Mouse (Mus musculus): ENCODE measurements around the gene Krt77. TPM values are rescaled to one million over a fixed set of nuclear protein-coding genes. Genes with fewer than 3 reads are reported as not detected.

Gene Krt77
- polyA plus RNA-seq (2014; fragmentation: Nextera tagmentation; extraction: Ambion mirVana), result 14.6 and 20.3 TPM in 2 replicates

DNA sequence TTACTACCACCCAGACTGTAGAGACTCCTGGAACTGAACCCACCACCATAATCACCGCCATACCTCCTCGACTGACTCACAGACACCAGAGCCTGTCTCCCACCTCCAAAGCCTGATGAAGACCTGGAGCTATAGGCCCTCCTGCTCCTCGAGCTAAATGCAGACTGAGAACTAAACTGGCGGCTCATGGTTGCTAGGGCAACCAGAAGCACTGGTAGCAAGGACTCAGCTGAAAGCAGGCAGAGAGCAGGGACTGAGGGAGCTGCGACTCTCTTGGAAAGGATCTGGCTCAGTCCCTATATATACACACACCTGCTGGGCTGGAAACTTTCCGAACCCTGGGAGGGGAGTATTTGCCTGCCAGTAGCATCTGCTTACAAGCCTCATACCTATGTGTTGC lies at the start of gene Krt77:
Gene Krt77, minus strand, starts transcription at position 275 of the 400 bp plus-strand sequence.
- Histone ChIP-seq H3K9ac (ENCODE audit: low read depth, low read length) (no peak within 1 kb of the TSS), H3K4me1 (ENCODE audit: control insufficient read depth, insufficient read depth, low read length) (no peaks in the 10 kb centered on the region), H3K36me3 (ENCODE audit: control insufficient read depth, insufficient read depth, low read length) (no peaks in the 10 kb centered on the region), H3K27me3 (replicated peaks; ENCODE audit: control insufficient read depth, insufficient read depth, low read length) (no peaks in the 10 kb centered on the region), H3K27ac (replicated peaks; ENCODE audit: low read depth, low read length) (no peak within 1 kb of the TSS), H3K4me2 (ENCODE audit: low read depth, low read length) (no peak within 1 kb of the TSS), H3K9me3 (ENCODE audit: control insufficient read depth, low read length) (no peaks in the 10 kb centered on the region), H3K4me3 (ENCODE audit: low read depth, low read length) (no peak within 1 kb of the TSS)
- DNase-seq (ENCODE audit: low spot score) (peak; percentile 12), ATAC-seq (ENCODE audit: low read depth) (no peak)
- 37% methylated on average over 6 of the region's 6 CpGs for WGBS

DNA sequence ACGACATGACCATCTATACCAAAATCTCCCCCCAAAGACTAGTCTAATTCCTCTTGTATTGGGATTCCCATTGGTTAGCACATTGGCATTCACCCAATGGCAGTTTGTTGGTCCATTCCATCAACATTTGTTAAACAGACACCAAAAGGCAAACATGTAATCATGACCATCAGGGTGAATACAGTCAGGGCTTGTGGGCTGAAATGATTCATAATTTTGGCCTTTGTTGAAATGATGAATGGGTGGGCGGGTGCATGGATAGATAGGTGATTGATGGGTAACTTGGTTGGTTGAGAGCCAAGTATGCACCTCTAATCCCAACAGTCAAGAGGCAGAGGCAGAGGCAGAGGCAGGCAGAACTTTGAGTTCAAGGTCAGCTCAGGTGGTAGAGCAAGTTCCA lies 46.6 kb upstream of the Krt77 start:
- H3K27me3 ChIP-seq (replicated peaks; ENCODE audit: control insufficient read depth, insufficient read depth, low read length), result no peaks in the 10 kb centered on the region
- H3K27ac ChIP-seq (replicated peaks; ENCODE audit: low read depth, low read length), result no peak overlapping the region
- ATAC-seq (ENCODE audit: low read depth) (no peak), DNase-seq (ENCODE audit: low spot score) (no peak)
- H3K9ac ChIP-seq (ENCODE audit: low read depth, low read length), result no peak overlapping the region
- no peaks in the 10 kb centered on the region for H3K4me1 ChIP-seq (ENCODE audit: control insufficient read depth, insufficient read depth, low read length)
- no peak overlapping the region for H3K4me3 ChIP-seq (ENCODE audit: low read depth, low read length)
- no peaks in the 10 kb centered on the region for H3K36me3 ChIP-seq (ENCODE audit: control insufficient read depth, insufficient read depth, low read length)
- H3K4me2 ChIP-seq (ENCODE audit: low read depth, low read length), result no peak overlapping the region
- H3K9me3 ChIP-seq (ENCODE audit: control insufficient read depth, low read length), result no peaks in the 10 kb centered on the region
- WGBS, result 67% methylated on average over 2 of the region's 2 CpGs

DNA sequence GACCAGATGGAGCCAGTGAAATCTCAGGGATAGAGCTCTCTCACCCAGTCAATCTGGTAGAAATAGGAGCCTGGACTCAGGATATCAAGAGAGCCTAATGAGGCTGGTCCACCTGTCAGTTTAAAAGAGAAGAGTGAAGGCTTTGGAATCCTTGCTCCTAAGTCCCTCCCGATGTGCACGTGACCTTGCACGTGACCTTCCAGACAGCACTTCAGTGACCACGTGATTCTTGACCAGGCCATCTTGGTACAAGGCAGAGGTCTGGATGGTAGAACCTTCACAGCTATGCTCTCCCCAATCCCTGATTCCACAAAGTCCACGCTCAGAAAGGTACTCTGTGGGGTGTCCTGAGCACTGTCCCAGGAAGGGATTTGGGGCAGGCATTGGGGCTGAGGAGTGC lies 35.3 kb upstream of the Krt77 start:
- Histone ChIP-seq H3K27ac (replicated peaks; ENCODE audit: low read depth, low read length) (no peak overlapping the region), H3K4me2 (ENCODE audit: low read depth, low read length) (no peak overlapping the region), H3K27me3 (replicated peaks; ENCODE audit: control insufficient read depth, insufficient read depth, low read length) (no peaks in the 10 kb centered on the region), H3K9me3 (ENCODE audit: control insufficient read depth, low read length) (no peaks in the 10 kb centered on the region), H3K36me3 (ENCODE audit: control insufficient read depth, insufficient read depth, low read length) (no peaks in the 10 kb centered on the region), H3K4me3 (ENCODE audit: low read depth, low read length) (no peak overlapping the region), H3K4me1 (ENCODE audit: control insufficient read depth, insufficient read depth, low read length) (peaks cover 6% of the 10 kb centered on the region; the same call in 1 of the 2 replicates), H3K9ac (ENCODE audit: low read depth, low read length) (no peak overlapping the region)
- 84% methylated on average over 5 of the region's 5 CpGs for WGBS
- no peak for ATAC-seq (ENCODE audit: low read depth)
- no peak for DNase-seq (ENCODE audit: low spot score)

DNA sequence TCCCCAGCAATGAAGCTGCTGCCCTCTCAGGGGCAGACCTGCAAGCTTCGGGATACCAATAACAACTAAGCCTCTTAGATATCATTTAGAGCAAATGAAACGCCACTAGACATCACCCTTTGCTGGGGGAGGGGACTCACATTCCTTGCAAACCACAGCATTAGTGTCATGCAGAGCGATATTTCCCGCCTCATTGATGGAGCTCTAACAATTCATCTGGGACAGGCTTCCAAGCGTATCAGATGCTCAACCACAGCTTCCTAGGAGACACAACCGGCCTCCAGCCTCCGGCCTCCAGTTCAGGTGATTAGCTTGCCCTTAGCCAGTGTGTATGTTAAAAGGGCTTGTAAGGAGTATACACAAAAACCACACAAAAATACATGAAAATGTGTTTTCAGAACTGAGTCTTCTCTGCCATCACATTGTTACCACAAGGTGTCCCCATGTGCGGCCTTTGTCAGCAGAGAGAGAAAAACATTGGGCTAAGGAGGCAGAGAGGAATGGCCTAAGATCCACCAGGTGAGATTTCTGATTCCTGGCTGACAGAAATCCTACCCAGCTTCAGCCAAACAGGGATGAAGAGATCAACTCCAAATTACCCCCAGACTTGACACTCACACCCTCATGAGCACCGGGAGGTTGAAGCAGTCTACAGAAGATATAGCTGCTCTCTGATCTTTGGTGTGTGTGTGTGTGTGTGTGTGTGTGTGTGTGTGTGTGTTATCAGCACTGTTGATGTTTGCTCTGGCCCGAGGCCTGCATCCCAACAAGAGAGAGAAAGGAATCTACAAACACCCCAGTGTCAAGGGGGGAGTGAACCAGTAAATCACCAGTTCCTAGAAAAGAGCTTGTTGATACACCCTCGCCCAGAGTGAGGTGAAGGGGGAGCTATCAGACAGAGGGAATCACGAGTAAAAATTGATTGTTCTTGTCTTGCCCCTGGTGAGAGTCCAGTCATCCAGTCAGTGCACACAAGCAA lies 33.0 kb upstream of the Krt77 start:
- Histone ChIP-seq H3K4me3 (ENCODE audit: low read depth, low read length) (no peak overlapping the region), H3K27ac (replicated peaks; ENCODE audit: low read depth, low read length) (no peak overlapping the region), H3K36me3 (ENCODE audit: control insufficient read depth, insufficient read depth, low read length) (no peaks in the 10 kb centered on the region), H3K4me1 (ENCODE audit: control insufficient read depth, insufficient read depth, low read length) (peaks cover 6% of the 10 kb centered on the region; the same call in 1 of the 2 replicates), H3K9ac (ENCODE audit: low read depth, low read length) (no peak overlapping the region), H3K9me3 (ENCODE audit: control insufficient read depth, low read length) (no peaks in the 10 kb centered on the region), H3K4me2 (ENCODE audit: low read depth, low read length) (no peak overlapping the region), H3K27me3 (replicated peaks; ENCODE audit: control insufficient read depth, insufficient read depth, low read length) (no peaks in the 10 kb centered on the region)
- DNase-seq (ENCODE audit: low spot score) (peak; percentile 47), ATAC-seq (ENCODE audit: low read depth) (0 out of 2 replicates have a peak, but pooled peaks have one; percentile 15)
- 40% methylated on average over 12 of the region's 12 CpGs for WGBS

DNA sequence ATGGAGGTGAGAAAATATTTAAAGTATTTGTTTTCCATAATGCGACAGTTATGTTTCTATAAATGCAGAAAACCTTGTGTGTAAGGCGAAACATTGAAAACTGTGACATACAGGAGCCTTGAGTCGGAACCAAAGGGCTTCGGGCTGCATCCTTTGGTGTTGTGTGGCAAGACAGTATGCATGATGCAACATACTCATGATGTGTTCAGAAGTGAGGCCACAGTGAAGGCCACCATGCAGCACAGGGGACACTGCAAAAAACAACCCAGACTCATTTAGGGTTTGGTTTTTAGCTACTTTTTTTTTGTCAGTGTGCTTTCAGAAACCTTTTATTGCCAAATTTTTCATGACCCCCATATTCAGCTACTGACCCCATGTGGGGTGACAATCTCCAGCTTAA lies 25.7 kb upstream of the Krt77 start:
- H3K9me3 ChIP-seq (ENCODE audit: control insufficient read depth, low read length), result no peaks in the 10 kb centered on the region
- H3K27ac ChIP-seq (replicated peaks; ENCODE audit: low read depth, low read length), result no peak overlapping the region
- H3K4me3 ChIP-seq (ENCODE audit: low read depth, low read length), result no peak overlapping the region
- no peak overlapping the region for H3K4me2 ChIP-seq (ENCODE audit: low read depth, low read length)
- H3K27me3 ChIP-seq (replicated peaks; ENCODE audit: control insufficient read depth, insufficient read depth, low read length), result no peaks in the 10 kb centered on the region
- H3K4me1 ChIP-seq (ENCODE audit: control insufficient read depth, insufficient read depth, low read length), result no peaks in the 10 kb centered on the region
- no peak for ATAC-seq (ENCODE audit: low read depth)
- H3K36me3 ChIP-seq (ENCODE audit: control insufficient read depth, insufficient read depth, low read length), result no peaks in the 10 kb centered on the region
- H3K9ac ChIP-seq (ENCODE audit: low read depth, low read length), result no peak overlapping the region
- DNase-seq (ENCODE audit: low spot score), result no peak
- 90% methylated on average over 4 of the region's 4 CpGs for WGBS

DNA sequence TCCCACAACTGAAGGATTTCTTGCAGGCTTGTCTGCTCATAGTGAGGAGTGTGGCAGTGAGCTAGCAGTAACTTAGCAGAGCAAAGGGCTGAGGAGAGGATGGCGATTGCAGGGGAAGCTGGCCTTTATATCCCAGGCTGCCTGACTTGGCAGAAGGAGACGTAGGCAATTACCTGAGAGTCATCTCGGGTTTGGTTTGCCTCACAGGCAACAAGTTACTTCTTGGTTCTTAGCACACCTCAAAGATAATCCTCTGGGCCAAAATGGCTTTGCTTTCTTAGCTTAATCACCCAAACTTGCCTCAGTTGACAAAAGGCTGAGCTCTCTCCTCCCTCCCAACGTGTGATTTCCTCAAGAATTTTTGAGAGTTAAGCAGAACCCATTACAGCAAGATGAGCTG lies 23.3 kb upstream of the Krt77 start, which contains the start of gene Krt76:
Gene Krt76, minus strand, starts transcription at position 101 of the 400 bp plus-strand sequence.
- WGBS, result 53% methylated on average over 4 of the region's 4 CpGs
- ATAC-seq (ENCODE audit: low read depth) (no peak), DNase-seq (ENCODE audit: low spot score) (no peak)
- Histone ChIP-seq H3K36me3 (ENCODE audit: control insufficient read depth, insufficient read depth, low read length) (no peaks in the 10 kb centered on the region), H3K4me2 (ENCODE audit: low read depth, low read length) (no peak within 1 kb of the TSS), H3K4me1 (ENCODE audit: control insufficient read depth, insufficient read depth, low read length) (no peaks in the 10 kb centered on the region), H3K27ac (replicated peaks; ENCODE audit: low read depth, low read length) (no peak within 1 kb of the TSS), H3K27me3 (replicated peaks; ENCODE audit: control insufficient read depth, insufficient read depth, low read length) (no peaks in the 10 kb centered on the region), H3K4me3 (ENCODE audit: low read depth, low read length) (no peak within 1 kb of the TSS), H3K9ac (ENCODE audit: low read depth, low read length) (no peak within 1 kb of the TSS), H3K9me3 (ENCODE audit: control insufficient read depth, low read length) (no peaks in the 10 kb centered on the region)

DNA sequence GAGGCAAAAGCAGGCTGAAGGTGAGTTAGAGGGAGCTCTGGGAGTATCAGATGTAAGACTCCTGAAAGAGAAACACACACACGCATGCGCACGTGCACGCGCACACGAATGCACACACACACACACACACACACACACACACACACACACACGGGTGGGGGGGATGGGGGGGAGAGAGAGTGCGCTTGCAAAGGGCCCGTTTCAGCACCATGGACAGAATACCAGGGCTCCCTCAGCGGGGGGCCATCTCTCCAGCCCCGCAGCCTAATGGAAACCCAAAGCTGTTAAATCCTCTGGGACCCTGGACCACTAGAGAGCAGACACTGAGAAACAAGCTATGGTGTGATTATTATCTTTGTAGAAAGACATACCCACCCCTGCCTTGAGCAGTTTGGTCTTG lies 10.3 kb upstream of the Krt77 start:
- WGBS, result 23% methylated on average over 7 of the region's 11 CpGs
- ATAC-seq (ENCODE audit: low read depth) (no peak), DNase-seq (ENCODE audit: low spot score) (peak; percentile 48)
- H3K9me3 ChIP-seq (ENCODE audit: control insufficient read depth, low read length), result no peaks in the 10 kb centered on the region
- no peaks in the 10 kb centered on the region for H3K36me3 ChIP-seq (ENCODE audit: control insufficient read depth, insufficient read depth, low read length)
- no peak overlapping the region for H3K4me3 ChIP-seq (ENCODE audit: low read depth, low read length)
- H3K27ac ChIP-seq (replicated peaks; ENCODE audit: low read depth, low read length), result no peak overlapping the region
- no peaks in the 10 kb centered on the region for H3K4me1 ChIP-seq (ENCODE audit: control insufficient read depth, insufficient read depth, low read length)
- H3K9ac ChIP-seq (ENCODE audit: low read depth, low read length), result no peak overlapping the region
- H3K4me2 ChIP-seq (ENCODE audit: low read depth, low read length), result no peak overlapping the region
- no peaks in the 10 kb centered on the region for H3K27me3 ChIP-seq (replicated peaks; ENCODE audit: control insufficient read depth, insufficient read depth, low read length)

DNA sequence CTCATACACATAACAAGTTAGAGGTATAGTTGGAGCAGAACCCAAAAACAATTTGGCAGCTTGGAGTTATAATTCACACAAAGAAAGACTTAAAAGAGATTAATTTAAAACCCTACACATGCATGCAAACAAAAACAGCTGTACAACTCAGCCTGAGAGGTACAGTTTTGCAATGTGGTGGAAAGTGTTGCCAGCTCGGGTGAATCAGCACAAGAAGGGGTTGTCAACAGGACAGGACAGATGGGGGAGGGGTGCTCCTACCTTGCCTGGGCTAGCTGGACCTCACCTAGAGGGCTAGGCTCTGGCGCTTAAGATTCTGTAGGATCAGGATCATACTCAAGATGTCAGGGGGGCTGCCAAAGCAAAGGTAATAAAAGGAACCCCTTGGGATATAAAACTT lies 8.5 kb upstream of the Krt77 start:
- DNase-seq (ENCODE audit: low spot score) (no peak), ATAC-seq (ENCODE audit: low read depth) (no peak)
- Histone ChIP-seq H3K4me2 (ENCODE audit: low read depth, low read length) (no peak overlapping the region), H3K9me3 (ENCODE audit: control insufficient read depth, low read length) (no peaks in the 10 kb centered on the region), H3K36me3 (ENCODE audit: control insufficient read depth, insufficient read depth, low read length) (no peaks in the 10 kb centered on the region), H3K27me3 (replicated peaks; ENCODE audit: control insufficient read depth, insufficient read depth, low read length) (no peaks in the 10 kb centered on the region), H3K4me3 (ENCODE audit: low read depth, low read length) (no peak overlapping the region), H3K9ac (ENCODE audit: low read depth, low read length) (no peak overlapping the region), H3K4me1 (ENCODE audit: control insufficient read depth, insufficient read depth, low read length) (no peaks in the 10 kb centered on the region), H3K27ac (replicated peaks; ENCODE audit: low read depth, low read length) (no peak overlapping the region)
- WGBS, result 53% methylated on average over 2 of the region's 2 CpGs
